Comparison of ENCODE assay signal across 36 mouse cellular contexts in genomic region chr10:26119822-26120183, GRCm38 (mm10). TPM values are rescaled to one million over a fixed set of nuclear protein-coding genes. Genes with fewer than 3 reads are reported as not detected.
A peak's percentile ranks its signal among the peaks of the same experiment; 100 is the strongest.
DNase-seq lines count a peak whose midpoint lies in the region; ATAC-seq lines count a peak whose summit lies in the region.
"Had no signal": no experiment of that assay in that cellular context is flagged by ENCODE, and none has a peak within 500 bp of the region (broad histone marks: within the 10 kb centered on the region; RNA-seq: fewer than 3 reads in every experiment).

No protein-coding gene starts in this region.

- no peaks in the 10 kb centered on the region for H3K4me1 ChIP-seq in hindbrain, embryonic 16.5 days (ENCODE audit: control insufficient read depth, insufficient read depth, low read depth, low read length)
- no peaks in the 10 kb centered on the region for H3K4me1 ChIP-seq in hindbrain, embryonic 10.5 days (replicated peaks)
- H3K4me1 ChIP-seq: forebrain, embryonic 13.5 days; hindbrain, embryonic 13.5 days; limb, embryonic 10.5 days; limb, embryonic 15.5 days; liver, embryonic 13.5 days; megakaryocyte, embryonic 14.5 days; midbrain, embryonic 12.5 days had no signal

- H3K9ac ChIP-seq in hindbrain, embryonic 16.5 days (ENCODE audit: low read depth, low read length): no peak overlapping the region
- H3K9ac ChIP-seq: forebrain, embryonic 13.5 days; hindbrain, embryonic 13.5 days; limb, embryonic 15.5 days; liver, embryonic 13.5 days; midbrain, embryonic 12.5 days had no signal

- no peak overlapping the region for H3K4me2 ChIP-seq in hindbrain, embryonic 16.5 days (ENCODE audit: low read length)
- H3K4me2 ChIP-seq: forebrain, embryonic 13.5 days; hindbrain, embryonic 13.5 days; limb, embryonic 15.5 days; liver, embryonic 13.5 days; midbrain, embryonic 12.5 days had no signal

- H3K36me3 ChIP-seq in hindbrain, embryonic 16.5 days (ENCODE audit: control insufficient read depth, insufficient read depth, low read length): no peaks in the 10 kb centered on the region
- no peaks in the 10 kb centered on the region for H3K36me3 ChIP-seq in hindbrain, embryonic 10.5 days
- H3K36me3 ChIP-seq: G1E; hindbrain, embryonic 13.5 days; limb, embryonic 10.5 days; limb, embryonic 15.5 days; liver, embryonic 13.5 days; midbrain, embryonic 12.5 days had no signal

- intact Hi-C loops in left cerebral cortex, postnatal 14 days (cut with DNase I): no loop called here
- intact Hi-C loops in left cerebral cortex, postnatal 36 days (cut with DNase I): no loop called here

- no peak overlapping the region for H3K27ac ChIP-seq in hindbrain, embryonic 16.5 days (ENCODE audit: low read depth, low read length)
- no peak overlapping the region for H3K27ac ChIP-seq in hindbrain, embryonic 10.5 days
- H3K27ac ChIP-seq: forebrain, embryonic 13.5 days; hindbrain, embryonic 13.5 days; limb, embryonic 10.5 days; limb, embryonic 15.5 days; liver, embryonic 13.5 days; midbrain, embryonic 12.5 days; stomach, postnatal 0 days had no signal

- H3K4me3 ChIP-seq in hindbrain, embryonic 16.5 days (ENCODE audit: low read length): no peak overlapping the region
- H3K4me3 ChIP-seq in hindbrain, embryonic 10.5 days: no peak overlapping the region
- H3K4me3 ChIP-seq: erythroblast, embryonic 14.5 days; forebrain, embryonic 13.5 days; hindbrain, embryonic 13.5 days; limb, embryonic 10.5 days; limb, embryonic 15.5 days; liver, embryonic 13.5 days; megakaryocyte, embryonic 14.5 days; midbrain, embryonic 12.5 days had no signal

- ATAC-seq in hindbrain, embryonic 16.5 days: peak; percentile 84
- ATAC-seq: forebrain, embryonic 13.5 days; inflammation-experienced regulatory T-cells, adult 6 months; lung, postnatal 0 days had no signal

- H3K9me3 ChIP-seq in hindbrain, embryonic 16.5 days (ENCODE audit: control insufficient read depth, low read length): no peaks in the 10 kb centered on the region
- no peaks in the 10 kb centered on the region for H3K9me3 ChIP-seq in hindbrain, embryonic 10.5 days
- H3K9me3 ChIP-seq: forebrain, embryonic 13.5 days; hindbrain, embryonic 13.5 days; limb, embryonic 10.5 days; limb, embryonic 15.5 days; liver, embryonic 13.5 days; midbrain, embryonic 12.5 days had no signal

- WGBS in hindbrain, embryonic 16.5 days: 61% methylated on average over 1 of the region's 1 CpGs
- 63% methylated on average over 1 of the region's 1 CpGs for WGBS in hindbrain, embryonic 10.5 days

- peak; percentile 76 to 78 for DNase-seq in cerebellum, postnatal 14 days
- DNase-seq in cerebellum, postnatal 25 days: no peak
- no peak for DNase-seq in hindbrain, embryonic 10.5 days (ENCODE audit: low spot score)
- peak; percentile 8 to 19 for DNase-seq in left cerebral cortex, postnatal 14 days (ENCODE audit: low spot score in 2 of 2)
- no peak for DNase-seq in left cerebral cortex, postnatal 36 days (ENCODE audit: low spot score in 2 of 2)
- peak; percentile 14 for DNase-seq in brain, adult 2 months (ENCODE audit: low read depth, low spot score)
- DNase-seq: adrenal gland, adult 8-10 months; cerebellum, adult 9-10 months; heart, postnatal 14 days; kidney, adult 11 months; kidney, postnatal 14 days; liver, embryonic 13.5 days; lung, adult 18-20 months; lung, postnatal 4 days; right cerebral cortex, postnatal 4 days; thymus, adult 18-20 months; thymus, postnatal 25 days had no signal

- H3K27me3 ChIP-seq in hindbrain, embryonic 16.5 days (replicated peaks; ENCODE audit: control insufficient read depth, insufficient read depth, low read length): no peaks in the 10 kb centered on the region
- H3K27me3 ChIP-seq in hindbrain, embryonic 10.5 days (ENCODE audit: insufficient read depth, poor library complexity, severe bottlenecking): no peaks in the 10 kb centered on the region
- H3K27me3 ChIP-seq: forebrain, embryonic 13.5 days; hindbrain, embryonic 13.5 days; limb, embryonic 15.5 days; liver, embryonic 13.5 days; megakaryocyte, embryonic 14.5 days; midbrain, embryonic 12.5 days had no signal

RNA-seq across cellular contexts. Expression of gene Tmem200a, which starts 41.0 kb away (rescaled TPM):
- polyA plus RNA-seq in hindbrain, embryonic 16.5 days (2015; fragmentation: Nextera tagmentation; extraction: Ambion mirVana): 22.7 and 23.6 TPM in 2 replicates
- 4.0 and 10.4 TPM in 2 replicates for polyA plus RNA-seq in hindbrain, embryonic 10.5 days (2016; fragmentation: Nextera tagmentation; extraction: Ambion mirVana)
- 10 to 100 TPM; 22.8 to 25.3 TPM for total RNA-seq in left cerebral cortex, postnatal 14 days (2021)
- total RNA-seq in left cerebral cortex, postnatal 36 days (2021): 10 to 100 TPM; 16.4 to 19.5 TPM
- total RNA-seq: monocyte, adult 5-6 weeks; neutrophil, adult 5-6 weeks had no signal
- polyA plus RNA-seq: erythroblast, embryonic 14.5 days; G1E; inflammation-experienced regulatory T-cells, adult 6 months had no signal

RNA-seq across cellular contexts. Expression of gene Gm9767, which starts 41.7 kb away (rescaled TPM):
- 1.1 and 1.4 TPM in 2 replicates for polyA plus RNA-seq in hindbrain, embryonic 16.5 days (2015; fragmentation: Nextera tagmentation; extraction: Ambion mirVana)
- polyA plus RNA-seq in hindbrain, embryonic 10.5 days (2016; fragmentation: Nextera tagmentation; extraction: Ambion mirVana): 0.41 TPM in 1 of 2 replicates, not detected in the other
- total RNA-seq in left cerebral cortex, postnatal 14 days (2021): 1 to 10 TPM; 1.5 to 2.0 TPM
- 1 to 10 TPM; 1.0 to 1.1 TPM for total RNA-seq in left cerebral cortex, postnatal 36 days (2021)
- total RNA-seq: G1E; gastrocnemius, adult 8-10 months; gastrocnemius, postnatal 4 days; heart, adult 8-10 months; heart, postnatal 14 days; monocyte, adult 5-6 weeks; neutrophil, adult 5-6 weeks had no signal
- polyA plus RNA-seq: erythroblast, embryonic 14.5 days; G1E; heart, embryonic 14.5 days; inflammation-experienced regulatory T-cells, adult 6 months; liver, embryonic 13.5 days; spleen, adult 2 months had no signal

Comparison
In these comparisons a context has a peak if more than half of its experiments do, and no peak if none do; other contexts are left out.
1. DNase-seq: peak in cerebellum, postnatal 14 days (2 of 2), left cerebral cortex, postnatal 14 days (2 of 2) and brain, adult 2 months (single experiment); none in cerebellum, postnatal 25 days (0 of 2), hindbrain, embryonic 10.5 days (single experiment) and left cerebral cortex, postnatal 36 days (0 of 2).